ENCODE assay signal across 10 mouse cellular contexts in the genomic region with DNA sequence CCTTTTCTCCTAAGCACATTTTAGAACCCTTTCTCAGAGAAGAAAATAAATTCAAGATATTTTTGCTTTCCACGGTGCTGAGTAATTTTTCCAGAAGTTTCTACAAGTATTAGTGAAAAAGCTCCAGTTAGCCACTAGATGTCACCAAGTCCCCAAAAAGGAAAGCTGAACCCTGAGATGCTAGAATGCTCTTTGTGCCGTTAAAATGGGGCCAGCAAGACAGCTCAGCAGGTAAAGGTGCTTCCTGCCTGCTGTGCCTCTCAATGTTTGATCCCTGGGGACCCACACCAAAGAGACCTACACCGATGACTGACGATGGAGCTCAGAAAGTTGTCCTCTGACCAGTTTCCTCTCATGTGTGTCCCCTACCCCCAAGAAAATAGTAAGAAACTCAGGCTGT. TPM values are rescaled to one million over a fixed set of nuclear protein-coding genes. Genes with fewer than 3 reads are reported as not detected.
A peak's percentile ranks its signal among the peaks of the same experiment; 100 is the strongest.
DNase-seq lines count a peak whose midpoint lies in the region; ATAC-seq and TF ChIP-seq lines count a peak whose summit lies in the region.
"Had no signal": no experiment of that assay in that cellular context is flagged by ENCODE, and none has a peak within 500 bp of the region (broad histone marks: within the 10 kb centered on the region; RNA-seq: fewer than 3 reads in every experiment).

No protein-coding gene starts in this region.

- TF ChIP-seq CTCF in intestine, postnatal 0 days (IDR thresholded peaks at IDR 0.05; ENCODE audit: low read depth) = peak; percentile 73
- no peak for TF ChIP-seq CTCF in G1E (IDR thresholded peaks at IDR 0.05; ENCODE audit: low read depth, low read length)

- no peaks in the 10 kb centered on the region for H3K4me1 ChIP-seq in intestine, postnatal 0 days (replicated peaks; ENCODE audit: control insufficient read depth, insufficient read depth, low read length)
- H3K4me1 ChIP-seq in intestine, embryonic 16.5 days (ENCODE audit: control insufficient read depth, insufficient read depth, low read length) = no peaks in the 10 kb centered on the region
- peaks cover 15% of the 10 kb centered on the region for H3K4me1 ChIP-seq in G1E (ENCODE audit: insufficient read depth, low read depth, low read length)
- peaks cover 9% of the 10 kb centered on the region; the same call in 1 of the 2 replicates for H3K4me1 ChIP-seq in hindbrain, embryonic 10.5 days (replicated peaks)
- H3K4me1 ChIP-seq: stomach, embryonic 15.5 days had no signal

- no peak overlapping the region for H3K9ac ChIP-seq in intestine, postnatal 0 days (ENCODE audit: low read depth, low read length)
- H3K9ac ChIP-seq in intestine, embryonic 16.5 days (ENCODE audit: low read depth, low read length) = no peak overlapping the region
- H3K9ac ChIP-seq: heart, embryonic 13.5 days; stomach, embryonic 15.5 days had no signal

- ATAC-seq in intestine, postnatal 0 days = no peak
- no peak for ATAC-seq in intestine, embryonic 16.5 days
- ATAC-seq in G1E (ENCODE audit: extremely low read depth, insufficient number of reproducible peaks, low FRiP score, poor library complexity, severe bottlenecking) = 0 out of 2 replicates have a peak, but pooled peaks have one; percentile 9

- no peak overlapping the region for H3K4me3 ChIP-seq in intestine, postnatal 0 days (ENCODE audit: low read depth, low read length)
- no peak overlapping the region for H3K4me3 ChIP-seq in intestine, embryonic 16.5 days (ENCODE audit: low read length)
- H3K4me3 ChIP-seq in G1E (ENCODE audit: low read depth, low read length) = no peak overlapping the region
- no peak overlapping the region for H3K4me3 ChIP-seq in hindbrain, embryonic 10.5 days
- H3K4me3 ChIP-seq: heart, embryonic 13.5 days; stomach, embryonic 15.5 days had no signal

- 35% methylated on average over 4 of the region's 4 CpGs for WGBS in intestine, postnatal 0 days
- WGBS in intestine, embryonic 16.5 days = 37% methylated on average over 4 of the region's 4 CpGs
- 41% methylated on average over 4 of the region's 4 CpGs for WGBS in hindbrain, embryonic 10.5 days

- no peak overlapping the region for H3K27ac ChIP-seq in intestine, postnatal 0 days (ENCODE audit: low read depth, low read length)
- no peak overlapping the region for H3K27ac ChIP-seq in intestine, embryonic 16.5 days (ENCODE audit: low read length)
- no peak overlapping the region for H3K27ac ChIP-seq in hindbrain, embryonic 10.5 days
- H3K27ac ChIP-seq: heart, embryonic 13.5 days; macrophage; stomach, embryonic 15.5 days had no signal

- no peaks in the 10 kb centered on the region for H3K9me3 ChIP-seq in intestine, postnatal 0 days (ENCODE audit: control insufficient read depth)
- H3K9me3 ChIP-seq in intestine, embryonic 16.5 days (ENCODE audit: control insufficient read depth, low read length) = no peaks in the 10 kb centered on the region
- no peaks in the 10 kb centered on the region for H3K9me3 ChIP-seq in G1E (replicated peaks)
- no peaks in the 10 kb centered on the region for H3K9me3 ChIP-seq in hindbrain, embryonic 10.5 days
- H3K9me3 ChIP-seq: heart, embryonic 13.5 days; stomach, embryonic 15.5 days had no signal

- H3K27me3 ChIP-seq in intestine, postnatal 0 days (replicated peaks; ENCODE audit: control insufficient read depth, insufficient read depth, low read length) = no peaks in the 10 kb centered on the region
- no peaks in the 10 kb centered on the region for H3K27me3 ChIP-seq in intestine, embryonic 16.5 days (replicated peaks; ENCODE audit: control insufficient read depth, insufficient read depth, low read length)
- no peaks in the 10 kb centered on the region for H3K27me3 ChIP-seq in G1E (ENCODE audit: insufficient read depth, low read length)
- H3K27me3 ChIP-seq in hindbrain, embryonic 10.5 days (ENCODE audit: insufficient read depth, poor library complexity, severe bottlenecking) = no peaks in the 10 kb centered on the region
- H3K27me3 ChIP-seq: heart, embryonic 13.5 days; stomach, embryonic 15.5 days had no signal

- no peaks in the 10 kb centered on the region for H3K36me3 ChIP-seq in intestine, postnatal 0 days (ENCODE audit: control insufficient read depth, insufficient read depth)
- no peaks in the 10 kb centered on the region for H3K36me3 ChIP-seq in intestine, embryonic 16.5 days (ENCODE audit: control insufficient read depth, insufficient read depth, low read length)
- peaks cover 16% of the 10 kb centered on the region for H3K36me3 ChIP-seq in G1E (replicated peaks)
- H3K36me3 ChIP-seq in hindbrain, embryonic 10.5 days = peaks cover 6% of the 10 kb centered on the region; the same call in 1 of the 2 replicates
- H3K36me3 ChIP-seq: stomach, embryonic 15.5 days had no signal

- H3K4me2 ChIP-seq in intestine, postnatal 0 days (replicated peaks; ENCODE audit: low read depth) = no peak overlapping the region
- no peak overlapping the region for H3K4me2 ChIP-seq in intestine, embryonic 16.5 days (ENCODE audit: low read depth, low read length)
- H3K4me2 ChIP-seq: heart, embryonic 13.5 days; stomach, embryonic 15.5 days had no signal

- DNase-seq in A20 (ENCODE audit: low read depth, low spot score) (peak; percentile 29), G1E (ENCODE audit: low spot score) (no peak)
- peak; percentile 31 for DNase-seq in kidney, postnatal 14 days
- no peak for DNase-seq in layer of hippocampus, adult 11-12 months (ENCODE audit: low spot score)
- DNase-seq in hindbrain, embryonic 10.5 days (ENCODE audit: low spot score) = no peak

RNA-seq across cellular contexts. Expression of a gene that starts 8.5 kb away (rescaled TPM):
- 81.7 and 88.7 TPM in 2 replicates for polyA plus RNA-seq in intestine, postnatal 0 days (2015; fragmentation: Nextera tagmentation; extraction: Ambion mirVana)
- polyA plus RNA-seq in intestine, embryonic 16.5 days (2015; fragmentation: Nextera tagmentation; extraction: Ambion mirVana) = 128 and 130 TPM in 2 replicates
- 73.1 and 89.1 TPM in 2 replicates for total RNA-seq in G1E (2014; fragmentation: Nextera tagmentation)
- total RNA-seq in G1E (2017) = 180 and 195 TPM in 2 replicates
- polyA plus RNA-seq in G1E (2012) = 13.1 and 21.1 TPM in 2 replicates
- 164 and 210 TPM in 2 replicates for polyA plus RNA-seq in hindbrain, embryonic 10.5 days (2016; fragmentation: Nextera tagmentation; extraction: Ambion mirVana)

RNA-seq across cellular contexts. Expression of a gene that starts 8.5 kb away (rescaled TPM):
- polyA plus RNA-seq in intestine, postnatal 0 days (2015; fragmentation: Nextera tagmentation; extraction: Ambion mirVana) = 25.9 and 26.2 TPM in 2 replicates
- polyA plus RNA-seq in intestine, embryonic 16.5 days (2015; fragmentation: Nextera tagmentation; extraction: Ambion mirVana) = 9.9 and 14.1 TPM in 2 replicates
- 10.7 and 11.7 TPM in 2 replicates for total RNA-seq in G1E (2014; fragmentation: Nextera tagmentation)
- 12.8 and 16.0 TPM in 2 replicates for total RNA-seq in G1E (2017)
- polyA plus RNA-seq in G1E (2012) = 0.24 and 0.34 TPM in 2 replicates
- polyA plus RNA-seq in hindbrain, embryonic 10.5 days (2016; fragmentation: Nextera tagmentation; extraction: Ambion mirVana) = 4.9 and 6.2 TPM in 2 replicates

RNA-seq across cellular contexts. Expression of a gene that starts 24.0 kb away (rescaled TPM):
- 308 and 311 TPM in 2 replicates for polyA plus RNA-seq in intestine, postnatal 0 days (2015; fragmentation: Nextera tagmentation; extraction: Ambion mirVana)
- 311 and 329 TPM in 2 replicates for polyA plus RNA-seq in intestine, embryonic 16.5 days (2015; fragmentation: Nextera tagmentation; extraction: Ambion mirVana)
- total RNA-seq in G1E (2014; fragmentation: Nextera tagmentation) (580 and 621 TPM in 2 replicates), G1E (2017) (2,759 and 2,840 TPM in 2 replicates)
- 125 and 151 TPM in 2 replicates for polyA plus RNA-seq in G1E (2012)
- polyA plus RNA-seq in hindbrain, embryonic 10.5 days (2016; fragmentation: Nextera tagmentation; extraction: Ambion mirVana) = 271 and 325 TPM in 2 replicates

RNA-seq across cellular contexts. Expression of a gene that starts 26.1 kb away (rescaled TPM):
- polyA plus RNA-seq in intestine, postnatal 0 days (2015; fragmentation: Nextera tagmentation; extraction: Ambion mirVana) = 0.81 and 0.83 TPM in 2 replicates
- 1.0 and 1.4 TPM in 2 replicates for polyA plus RNA-seq in intestine, embryonic 16.5 days (2015; fragmentation: Nextera tagmentation; extraction: Ambion mirVana)
- 46.2 and 48.8 TPM in 2 replicates for total RNA-seq in G1E (2014; fragmentation: Nextera tagmentation)
- total RNA-seq in G1E (2017) = 43.5 and 62.8 TPM in 2 replicates
- 4.9 and 10.9 TPM in 2 replicates for polyA plus RNA-seq in G1E (2012)
- polyA plus RNA-seq in hindbrain, embryonic 10.5 days (2016; fragmentation: Nextera tagmentation; extraction: Ambion mirVana) = 1.2 and 2.2 TPM in 2 replicates

Comparison
In these comparisons a context has a peak if more than half of its experiments do, and no peak if none do; other contexts are left out.
1. DNase-seq: peak in A20 (single experiment) and kidney, postnatal 14 days (single experiment); none in G1E (single experiment), layer of hippocampus, adult 11-12 months (single experiment) and hindbrain, embryonic 10.5 days (single experiment).